Comparison of ENCODE assay signal across 8 mouse cellular contexts in the genomic region with DNA sequence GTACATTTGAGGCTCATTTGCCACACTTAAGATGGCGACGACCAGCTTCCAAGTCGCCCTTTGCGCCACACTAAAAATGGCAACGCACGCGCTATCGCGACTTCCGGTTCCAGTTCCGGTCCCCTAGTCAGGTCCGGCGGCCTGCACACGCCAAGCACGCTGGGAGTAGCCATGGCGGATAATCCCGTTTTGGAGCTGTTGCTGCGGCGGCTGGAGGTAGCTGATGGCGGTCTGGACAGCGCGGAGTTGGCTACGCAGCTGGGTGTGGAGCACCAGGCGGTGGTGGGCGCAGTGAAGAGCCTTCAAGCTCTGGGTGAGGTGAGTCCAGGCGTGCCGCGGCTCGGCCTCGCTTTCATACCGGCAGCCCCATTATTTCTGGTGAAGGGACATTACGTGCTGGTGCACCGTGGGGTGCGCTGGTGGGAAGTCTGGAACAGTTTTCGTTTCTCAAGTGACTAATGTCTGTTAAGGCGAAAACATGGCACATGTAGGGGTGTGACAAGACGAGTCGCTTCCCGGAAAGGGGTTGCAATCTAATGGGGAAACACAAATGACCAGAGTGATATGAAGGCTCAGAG. TPM values are rescaled to one million over a fixed set of nuclear protein-coding genes. Genes with fewer than 3 reads are reported as not detected.
DNase-seq lines count a peak whose midpoint lies in the region; ATAC-seq and TF ChIP-seq lines count a peak whose summit lies in the region.

A gene (plus strand): TSS at position 126 of the 578 bp plus-strand sequence.

- no peaks in the 10 kb centered on the region for H3K27me3 ChIP-seq in CH12.LX (replicated peaks)
- H3K27me3 ChIP-seq in forebrain, embryonic 11.5 days (ENCODE audit: control insufficient read depth, insufficient read depth, low read length), result no peaks in the 10 kb centered on the region
- H3K27me3 ChIP-seq in heart, embryonic 16.5 days (ENCODE audit: control insufficient read depth, insufficient read depth, low read length), result no peaks in the 10 kb centered on the region
- H3K27me3 ChIP-seq in liver, embryonic 15.5 days, result no peaks in the 10 kb centered on the region
- no peaks in the 10 kb centered on the region for H3K27me3 ChIP-seq in neural tube, embryonic 12.5 days (replicated peaks)

- peak; percentile 98 for TF ChIP-seq POLR2A in CH12.LX (IDR thresholded peaks at IDR 0.05; ENCODE audit: low read depth, low read length)

- peak within 1 kb of the TSS; percentile 91 to 99 (median 95) for H3K4me3 ChIP-seq in CH12.LX (replicated peaks in 1 of 3; ENCODE audit: low read depth in 2 of 3, low read length in 2 of 3, poor library complexity in 1 of 3)
- peak within 1 kb of the TSS; percentile 86 for H3K4me3 ChIP-seq in forebrain, embryonic 11.5 days (ENCODE audit: low read depth, low read length)
- peak within 1 kb of the TSS; percentile 82 for H3K4me3 ChIP-seq in heart, embryonic 16.5 days (ENCODE audit: low read length)
- H3K4me3 ChIP-seq in liver, embryonic 15.5 days (replicated peaks), result peak within 1 kb of the TSS; percentile 92
- H3K4me3 ChIP-seq in neural tube, embryonic 12.5 days, result peak within 1 kb of the TSS; percentile 92

- H3K9me3 ChIP-seq in CH12.LX (replicated peaks; ENCODE audit: low read length), result no peaks in the 10 kb centered on the region
- H3K9me3 ChIP-seq in forebrain, embryonic 11.5 days (ENCODE audit: control insufficient read depth, low read length), result no peaks in the 10 kb centered on the region
- no peaks in the 10 kb centered on the region for H3K9me3 ChIP-seq in heart, embryonic 16.5 days (replicated peaks; ENCODE audit: control insufficient read depth, low read length)
- H3K9me3 ChIP-seq in liver, embryonic 15.5 days (replicated peaks), result no peaks in the 10 kb centered on the region
- no peaks in the 10 kb centered on the region for H3K9me3 ChIP-seq in neural tube, embryonic 12.5 days

- TF ChIP-seq EP300 in CH12.LX (IDR thresholded peaks at IDR 0.05; ENCODE audit: low read length), result no peak

- no peak for TF ChIP-seq CTCF in CH12.LX (conservative IDR thresholded peaks at IDR 0.05 in 1 of 2, IDR thresholded peaks at IDR 0.05 in 1 of 2; ENCODE audit: low read depth in 2 of 2, low read length in 2 of 2)

- peak within 1 kb of the TSS; percentile 46; the same call in 1 of the 2 replicates for H3K27ac ChIP-seq in CH12.LX (ENCODE audit: insufficient read depth, low read depth)
- H3K27ac ChIP-seq in forebrain, embryonic 11.5 days (ENCODE audit: low read depth, low read length), result no peak within 1 kb of the TSS
- peak within 1 kb of the TSS; percentile 86 for H3K27ac ChIP-seq in heart, embryonic 16.5 days (ENCODE audit: low read length)
- peak within 1 kb of the TSS; percentile 87 for H3K27ac ChIP-seq in liver, embryonic 15.5 days (replicated peaks)
- H3K27ac ChIP-seq in neural tube, embryonic 12.5 days, result 0 out of 2 replicates have a peak within 1 kb of the TSS, but pooled peaks have one; percentile 29

- peak within 1 kb of the TSS; percentile 82 for H3K9ac ChIP-seq in CH12.LX (ENCODE audit: insufficient read depth, low read depth)
- peak within 1 kb of the TSS; percentile 68 for H3K9ac ChIP-seq in forebrain, embryonic 11.5 days (ENCODE audit: low read length)
- peak within 1 kb of the TSS; percentile 98 for H3K9ac ChIP-seq in heart, embryonic 16.5 days (ENCODE audit: low read length)
- peak within 1 kb of the TSS; percentile 89 for H3K9ac ChIP-seq in liver, embryonic 15.5 days
- H3K9ac ChIP-seq in neural tube, embryonic 12.5 days, result peak within 1 kb of the TSS; percentile 78

- H3K36me3 ChIP-seq in CH12.LX (replicated peaks in 1 of 2; ENCODE audit: control insufficient read depth in 1 of 2, insufficient read depth in 1 of 2, low read length in 1 of 2), result peaks cover 23 to 35% of the 10 kb centered on the region in 2 experiments
- H3K36me3 ChIP-seq in forebrain, embryonic 11.5 days (ENCODE audit: control insufficient read depth, insufficient read depth, low read length), result peaks cover 11% of the 10 kb centered on the region; the same call in 1 of the 2 replicates
- peaks cover 12% of the 10 kb centered on the region for H3K36me3 ChIP-seq in heart, embryonic 16.5 days (ENCODE audit: control insufficient read depth, insufficient read depth)
- peaks cover 30% of the 10 kb centered on the region for H3K36me3 ChIP-seq in liver, embryonic 15.5 days (replicated peaks)
- peaks cover 27% of the 10 kb centered on the region for H3K36me3 ChIP-seq in neural tube, embryonic 12.5 days

- TF ChIP-seq RAD21 in CH12.LX (IDR thresholded peaks at IDR 0.05; ENCODE audit: low read depth, low read length), result no peak

- H3K79me2 ChIP-seq in CH12.LX (replicated peaks; ENCODE audit: control insufficient read depth, extremely low read depth, insufficient read depth, poor library complexity, severe bottlenecking), result peaks cover 33% of the 10 kb centered on the region

- in situ Hi-C loops in CH12.LX (cut with MboI; ENCODE audit: low pct_ligation_motif_present, low pct_unique_long_range_greater_than_20kb, low sequenced_read_pairs), result no loop called here

- WGBS in forebrain, embryonic 11.5 days, result under 1% methylated on average over 39 of the region's 39 CpGs
- under 1% methylated on average over 39 of the region's 39 CpGs for WGBS in heart, embryonic 16.5 days
- under 1% methylated on average over 39 of the region's 39 CpGs for WGBS in liver, embryonic 15.5 days (ENCODE audit: insufficient replicate concordance)
- WGBS in neural tube, embryonic 12.5 days, result under 1% methylated on average over 39 of the region's 39 CpGs

- DNase-seq in CH12.LX (ENCODE audit: extremely low read depth), result peak; percentile 94
- peak; percentile 93 for DNase-seq in c-Kit-positive CD71-positive TER-119-negative erythroid progenitor cells, embryonic 14.5 days (ENCODE audit: low read depth)
- peak; percentile 94 for DNase-seq in forebrain, embryonic 11.5 days (ENCODE audit: low spot score)
- DNase-seq in kidney, postnatal 36 days, result peak; percentile 94 to 95
- DNase-seq in telencephalon, adult 2 months (ENCODE audit: low read depth, low spot score), result peak; percentile 96

- H3K4me1 ChIP-seq in CH12.LX (ENCODE audit: control insufficient read depth in 1 of 2, insufficient read depth in 2 of 2), result peaks cover 9 to 17% of the 10 kb centered on the region in 2 experiments
- H3K4me1 ChIP-seq in forebrain, embryonic 11.5 days (replicated peaks; ENCODE audit: control insufficient read depth, insufficient read depth, low read length), result no peaks in the 10 kb centered on the region; the same call in 1 of the 2 replicates
- H3K4me1 ChIP-seq in heart, embryonic 16.5 days (ENCODE audit: control insufficient read depth, insufficient read depth, low read length), result peaks cover 13% of the 10 kb centered on the region
- H3K4me1 ChIP-seq in liver, embryonic 15.5 days (replicated peaks), result peaks cover 26% of the 10 kb centered on the region
- peaks cover 13% of the 10 kb centered on the region for H3K4me1 ChIP-seq in neural tube, embryonic 12.5 days

- ATAC-seq in forebrain, embryonic 11.5 days (replicated peaks; ENCODE audit: low FRiP score), result peak; percentile 91
- ATAC-seq in heart, embryonic 16.5 days (replicated peaks; ENCODE audit: extremely low read depth, insufficient read depth, low FRiP score), result peak; percentile 95
- peak; percentile 87 for ATAC-seq in liver, embryonic 15.5 days (ENCODE audit: insufficient read depth)
- peak; percentile 86 for ATAC-seq in neural tube, embryonic 12.5 days (ENCODE audit: low FRiP score, low read depth)

- dilution Hi-C loops in CH12.LX (cut with MboI; ENCODE audit: extremely low pct_ligation_motif_present, extremely low pct_unique_long_range_greater_than_20kb, low sequenced_read_pairs), result no loop called here

- H3K4me2 ChIP-seq in CH12.LX (ENCODE audit: insufficient read depth, low read depth, poor library complexity, severe bottlenecking), result peak within 1 kb of the TSS; percentile 88
- peak within 1 kb of the TSS; percentile 70 for H3K4me2 ChIP-seq in forebrain, embryonic 11.5 days (ENCODE audit: low read depth, low read length, severe bottlenecking)
- peak within 1 kb of the TSS; percentile 96 for H3K4me2 ChIP-seq in heart, embryonic 16.5 days (ENCODE audit: low read depth, low read length)
- peak within 1 kb of the TSS; percentile 81 for H3K4me2 ChIP-seq in liver, embryonic 15.5 days
- H3K4me2 ChIP-seq in neural tube, embryonic 12.5 days (replicated peaks), result peak within 1 kb of the TSS; percentile 94

TF ChIP-seq in CH12.LX, 34 proteins besides CTCF, POLR2A, EP300 and RAD21 (continues in another document):
- peak; percentile 66 for TF ChIP-seq SIN3A (IDR thresholded peaks at IDR 0.05; ENCODE audit: low read length)
- TF ChIP-seq ETS1 (conservative IDR thresholded peaks at IDR 0.05; ENCODE audit: low read depth, low read length), result no peak
- peak; percentile 90 for TF ChIP-seq TCF12 (IDR thresholded peaks at IDR 0.05; ENCODE audit: low read depth, low read length)
- peak; percentile 92 for TF ChIP-seq ZMIZ1 (IDR thresholded peaks at IDR 0.05; ENCODE audit: low read depth, low read length)
- peak; percentile 84 for TF ChIP-seq TBP (conservative IDR thresholded peaks at IDR 0.05; ENCODE audit: low read depth, low read length)
- TF ChIP-seq PAX5 (IDR thresholded peaks at IDR 0.05; ENCODE audit: low read length), result no peak
- peak; percentile 90 for TF ChIP-seq ELF1 (IDR thresholded peaks at IDR 0.05; ENCODE audit: low read depth, low read length)
- TF ChIP-seq CHD1 (IDR thresholded peaks at IDR 0.05; ENCODE audit: low read depth, low read length), result no peak
- peak; percentile 51; the same call in 1 of the 2 replicates for TF ChIP-seq GABPA (IDR thresholded peaks at IDR 0.05; ENCODE audit: insufficient replicate concordance, low read depth, low read length)
- no peak for TF ChIP-seq ZC3H11A (IDR thresholded peaks at IDR 0.05; ENCODE audit: low read depth, low read length)
- TF ChIP-seq ZKSCAN1 (IDR thresholded peaks at IDR 0.05; ENCODE audit: borderline replicate concordance, low read depth, low read length), result no peak
- peak; percentile 98 for TF ChIP-seq HCFC1 (IDR thresholded peaks at IDR 0.05; ENCODE audit: low read depth, low read length)
- TF ChIP-seq UBTF (IDR thresholded peaks at IDR 0.05; ENCODE audit: low read depth, low read length), result no peak
- peak; percentile 84 for TF ChIP-seq MAX (IDR thresholded peaks at IDR 0.05; ENCODE audit: low read length)
- TF ChIP-seq NRF1 (IDR thresholded peaks at IDR 0.05; ENCODE audit: low read depth, low read length), result peak; percentile 91
- no peak; the same call in 1 of the 2 replicates for TF ChIP-seq USF2 (conservative IDR thresholded peaks at IDR 0.05; ENCODE audit: low read depth, low read length)

RNA-seq across cellular contexts. Expression of the gene that starts here (rescaled TPM):
- total RNA-seq in CH12.LX (2012; rRNA removed) (142 and 165 TPM in 2 replicates), CH12.LX (2014; rRNA removed) (144 and 146 TPM in 2 replicates)
- polyA plus RNA-seq in CH12.LX (2012; ENCODE audit: insufficient read length, low read depth), result 175 and 192 TPM in 2 replicates
- polyA plus RNA-seq in forebrain, embryonic 11.5 days (2014; fragmentation: Nextera tagmentation; extraction: Ambion mirVana), result 112 and 120 TPM in 2 replicates
- polyA plus RNA-seq in heart, embryonic 16.5 days (2015; fragmentation: Nextera tagmentation; extraction: Ambion mirVana), result 63.2 and 64.4 TPM in 2 replicates
- polyA plus RNA-seq in liver, embryonic 15.5 days (2015; fragmentation: Nextera tagmentation; extraction: Ambion mirVana), result 58.8 and 61.9 TPM in 2 replicates
- polyA plus RNA-seq in neural tube, embryonic 12.5 days (2016; fragmentation: Nextera tagmentation; extraction: Ambion mirVana), result 108 and 110 TPM in 2 replicates
